Comparison of ENCODE assay signal across 10 mouse cellular contexts in the genomic region with DNA sequence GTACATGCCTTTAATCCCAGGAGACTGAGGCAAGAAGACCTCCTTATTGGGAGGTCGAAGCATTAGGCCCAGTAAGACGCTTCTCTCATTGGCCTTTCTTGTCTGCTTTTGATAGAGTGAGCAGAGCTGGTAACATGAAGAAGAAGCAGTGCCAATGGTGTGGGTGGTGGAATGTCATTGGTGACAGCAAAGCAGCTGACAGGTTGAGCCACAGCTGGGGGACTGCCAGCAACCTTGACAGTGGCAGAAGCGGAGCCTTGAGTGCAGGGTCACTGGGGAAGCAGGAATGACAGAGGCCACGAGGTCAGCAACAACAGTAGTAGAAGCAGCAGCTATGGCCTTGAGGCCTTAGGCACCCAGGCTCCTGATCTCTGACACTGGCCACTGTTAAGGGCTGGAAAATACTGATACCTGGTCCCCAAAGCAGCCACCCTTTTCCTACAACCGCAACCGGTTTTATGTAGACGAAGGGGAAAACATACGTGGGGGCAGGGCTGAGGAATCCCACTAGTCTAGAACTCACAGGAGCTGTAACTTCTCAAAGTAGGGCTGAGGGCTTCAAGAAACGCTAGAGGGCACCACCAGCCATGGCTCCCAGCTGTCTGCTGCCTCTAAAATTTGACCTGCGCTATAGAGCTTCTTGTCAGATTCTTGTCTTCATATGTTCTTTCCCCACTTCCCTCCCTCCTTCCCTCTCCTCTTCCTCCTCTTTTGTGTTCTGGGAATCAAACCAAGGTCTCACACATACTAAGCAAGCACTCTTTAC. TPM values are rescaled to one million over a fixed set of nuclear protein-coding genes. Genes with fewer than 3 reads are reported as not detected.
DNase-seq lines count a peak whose midpoint lies in the region; ATAC-seq and TF ChIP-seq lines count a peak whose summit lies in the region.
"Had no signal": no experiment of that assay in that cellular context is flagged by ENCODE, and none has a peak within 500 bp of the region (broad histone marks: within the 10 kb centered on the region; RNA-seq: fewer than 3 reads in every experiment).

No protein-coding gene starts in this region.

- 0 out of 2 replicates have a peak, but pooled peaks cover 4% of the 10 kb centered on the region for H3K27me3 ChIP-seq in G1E (ENCODE audit: insufficient read depth, low read length)

- no peak overlapping the region for H3K27ac ChIP-seq in layer of hippocampus, adult 2 months

- H3K36me3 ChIP-seq in G1E (replicated peaks): no peaks in the 10 kb centered on the region

- DNase-seq in layer of hippocampus, adult 2 months (ENCODE audit: low spot score in 2 of 2): peak in 1 of 2 experiments; percentile 38
- no peak for DNase-seq in layer of hippocampus, adult 9-10 months (ENCODE audit: low spot score)
- peak; percentile 51 for DNase-seq in G1E (ENCODE audit: low spot score)
- peak; percentile 58 for DNase-seq in brain, adult 2 months (ENCODE audit: low read depth, low spot score)
- peak; percentile 75 for DNase-seq in liver
- peak; percentile 18 for DNase-seq in right cerebral cortex, postnatal 14 days
- no peak for DNase-seq in natural killer cell, adult 2 months (ENCODE audit: low spot score in 2 of 2)

- ATAC-seq in G1E (ENCODE audit: extremely low read depth, insufficient number of reproducible peaks, low FRiP score, poor library complexity, severe bottlenecking): peak; percentile 38
- peak; percentile 76; the same call in 1 of the 2 replicates for ATAC-seq in frontal cortex, adult (ENCODE audit: low TSS enrichment)

- TF ChIP-seq CTCF in layer of hippocampus, adult 2 months (conservative IDR thresholded peaks at IDR 0.05): peak; percentile 79
- peak; percentile 59 for TF ChIP-seq CTCF in G1E (IDR thresholded peaks at IDR 0.05; ENCODE audit: low read depth, low read length)

- H3K4me1 ChIP-seq in G1E (ENCODE audit: insufficient read depth, low read depth, low read length): peaks cover 51% of the 10 kb centered on the region

- H3K9me3 ChIP-seq in G1E (replicated peaks): no peaks in the 10 kb centered on the region

- H3K4me3 ChIP-seq in layer of hippocampus, adult 2 months: no peak overlapping the region
- no peak overlapping the region; the same call in 1 of the 2 replicates for H3K4me3 ChIP-seq in G1E (ENCODE audit: low read depth, low read length)
- H3K4me3 ChIP-seq: myocyte had no signal

RNA-seq across cellular contexts. Expression of a gene that starts 20.9 kb away (rescaled TPM):
- total RNA-seq in layer of hippocampus, adult 2 months (2021): not detected
- total RNA-seq in G1E (2014; fragmentation: Nextera tagmentation) (not detected in 2 replicates), G1E (2017) (0.05 TPM in 1 of 2 replicates, not detected in the other)
- not detected in 2 replicates for polyA plus RNA-seq in G1E (2012)
- total RNA-seq: gastrocnemius, adult 8-10 months had no signal

RNA-seq across cellular contexts. Expression of a gene that starts 32.3 kb away (rescaled TPM):
- 1 to 10 TPM; 3.3 to 4.0 TPM for total RNA-seq in layer of hippocampus, adult 2 months (2021)
- total RNA-seq in G1E (2014; fragmentation: Nextera tagmentation) (not detected in 2 replicates), G1E (2017) (0.05 TPM in 1 of 2 replicates, not detected in the other)
- not detected in 2 replicates for polyA plus RNA-seq in G1E (2012)

RNA-seq across cellular contexts. Expression of a gene that starts 52.9 kb away (rescaled TPM):
- total RNA-seq in layer of hippocampus, adult 2 months (2021): 10 to 100 TPM; 56.3 to 58.7 TPM
- 283 and 301 TPM in 2 replicates for total RNA-seq in G1E (2014; fragmentation: Nextera tagmentation)
- 210 and 238 TPM in 2 replicates for total RNA-seq in G1E (2017)
- polyA plus RNA-seq in G1E (2012): 29.9 and 32.6 TPM in 2 replicates

Comparison
In these comparisons a context has a peak if more than half of its experiments do, and no peak if none do; other contexts are left out.
1. DNase-seq: peak in G1E (single experiment), brain, adult 2 months (single experiment), liver (single experiment) and right cerebral cortex, postnatal 14 days (single experiment); none in layer of hippocampus, adult 9-10 months (single experiment) and natural killer cell, adult 2 months (0 of 2).
2. RNA of a gene that starts 32.3 kb away (total RNA-seq): 3.3 to 4.0 TPM in layer of hippocampus, adult 2 months; 0.05 TPM in G1E; every median in the first group is over 4 times any median in the second.